Comparison of ENCODE assay signal across 19 mouse cellular contexts in the genomic region with DNA sequence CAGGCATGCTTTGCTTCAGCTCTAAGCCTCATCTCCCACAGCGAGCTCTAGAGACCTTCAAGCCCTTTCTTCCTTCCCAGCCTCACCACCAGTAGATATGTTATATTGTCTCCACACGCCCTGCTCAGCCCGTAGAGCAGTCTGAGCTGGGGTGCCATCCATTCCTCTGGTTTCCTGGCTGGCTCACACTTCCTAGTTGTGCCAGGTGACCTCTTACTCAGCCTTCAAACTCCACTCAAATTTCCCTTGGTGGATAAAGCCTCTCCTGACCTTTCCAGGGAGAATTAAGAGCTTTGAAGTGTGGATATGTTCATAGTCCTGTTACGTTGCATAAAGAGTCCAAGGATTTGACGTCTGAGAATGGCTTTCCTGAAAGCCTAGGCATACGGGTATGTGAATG.
"Had no signal": no experiment of that assay in that cellular context is flagged by ENCODE, and none has a peak within 500 bp of the region (broad histone marks: within the 10 kb centered on the region; RNA-seq: fewer than 3 reads in every experiment).

No protein-coding gene starts in this region.

- H3K27ac ChIP-seq: left cerebral cortex, adult 2 months; limb, embryonic 12.5 days; limb, embryonic 15.5 days; liver, embryonic 13.5 days; neural tube, embryonic 12.5 days had no signal

- H3K4me3 ChIP-seq: left cerebral cortex, adult 2 months; limb, embryonic 12.5 days; limb, embryonic 15.5 days; liver, embryonic 13.5 days; neural tube, embryonic 12.5 days had no signal

- DNase-seq: kidney, adult 9 months; kidney, postnatal 14 days; kidney, postnatal 4 days; layer of hippocampus, adult 9-11 months; layer of hippocampus, postnatal 36 days; left cerebral cortex, postnatal 4 days; liver, embryonic 13.5 days; lung, adult 2 months; lung, postnatal 14 days; lung, postnatal 4 days; midbrain, embryonic 14.5 days; retina, postnatal 1 day; right cerebral cortex, postnatal 25 days; thymus, adult 18-20 months; thymus, postnatal 36 days had no signal
